Mouse (Mus musculus): ENCODE data around the gene Lce3b. TPM values are rescaled to one million over a fixed set of nuclear protein-coding genes. Genes with fewer than 3 reads are reported as not detected.

Gene Lce3b
- polyA plus RNA-seq (2012; ENCODE audit: insufficient read depth, insufficient read length, low replicate concordance, missing spikeins): not detected in 2 replicates

GRCm38 (mm10) chr3:92932679-92933078 lies at the start of gene Lce3b:
Gene Lce3b (plus strand): TSS chr3:92932979.
- Histone ChIP-seq H3K27ac (ENCODE audit: insufficient read depth, low read depth, low read length) (no peak within 1 kb of the TSS), H3K4me1 (ENCODE audit: control insufficient read depth, insufficient read depth, low read length) (no peaks in the 10 kb centered on the region), H3K4me3 (ENCODE audit: insufficient read depth, low read depth, low read length) (no peak within 1 kb of the TSS)
- WGBS: 75% methylated on average over 2 of the region's 2 CpGs
- no peak for TF ChIP-seq POLR2A (IDR thresholded peaks at IDR 0.05; ENCODE audit: insufficient read depth, low read depth, low read length)
- no peak for TF ChIP-seq CTCF (IDR thresholded peaks at IDR 0.05; ENCODE audit: insufficient read depth, low read depth, low read length)

- Histone ChIP-seq H3K4me3 (ENCODE audit: insufficient read depth, low read depth, low read length) (no peak overlapping the region), H3K27ac (ENCODE audit: insufficient read depth, low read depth, low read length) (no peak overlapping the region), H3K4me1 (ENCODE audit: control insufficient read depth, insufficient read depth, low read length) (no peaks in the 10 kb centered on the region)
- no peak for TF ChIP-seq CTCF (IDR thresholded peaks at IDR 0.05; ENCODE audit: insufficient read depth, low read depth, low read length)
- TF ChIP-seq POLR2A (IDR thresholded peaks at IDR 0.05; ENCODE audit: insufficient read depth, low read depth, low read length): no peak
- WGBS: 43% methylated on average over 3 of the region's 3 CpGs
Measured at GRCm38 (mm10) chr3:92894063-92894462, 38.7 kb upstream of the Lce3b start.

GRCm38 (mm10) chr3:92894489-92894888 lies 38.3 kb upstream of the Lce3b start:
- H3K4me1 ChIP-seq (ENCODE audit: control insufficient read depth, insufficient read depth, low read length): no peaks in the 10 kb centered on the region
- 75% methylated on average over 1 of the region's 1 CpGs for WGBS
- H3K4me3 ChIP-seq (ENCODE audit: insufficient read depth, low read depth, low read length): no peak overlapping the region
- TF ChIP-seq CTCF (IDR thresholded peaks at IDR 0.05; ENCODE audit: insufficient read depth, low read depth, low read length) (no peak), POLR2A (IDR thresholded peaks at IDR 0.05; ENCODE audit: insufficient read depth, low read depth, low read length) (no peak)
- no peak overlapping the region for H3K27ac ChIP-seq (ENCODE audit: insufficient read depth, low read depth, low read length)

- WGBS: 23% methylated on average over 3 of the region's 3 CpGs
- TF ChIP-seq CTCF (IDR thresholded peaks at IDR 0.05; ENCODE audit: insufficient read depth, low read depth, low read length): no peak
- TF ChIP-seq POLR2A (IDR thresholded peaks at IDR 0.05; ENCODE audit: insufficient read depth, low read depth, low read length): no peak
- Histone ChIP-seq H3K27ac (ENCODE audit: insufficient read depth, low read depth, low read length) (no peak overlapping the region), H3K4me3 (ENCODE audit: insufficient read depth, low read depth, low read length) (no peak overlapping the region), H3K4me1 (ENCODE audit: control insufficient read depth, insufficient read depth, low read length) (no peaks in the 10 kb centered on the region)
Measured at GRCm38 (mm10) chr3:92902992-92903391, 29.8 kb upstream of the Lce3b start.

GRCm38 (mm10) chr3:92903640-92904039 lies 29.1 kb upstream of the Lce3b start:
- H3K4me3 ChIP-seq (ENCODE audit: insufficient read depth, low read depth, low read length): no peak overlapping the region
- H3K4me1 ChIP-seq (ENCODE audit: control insufficient read depth, insufficient read depth, low read length): no peaks in the 10 kb centered on the region
- TF ChIP-seq POLR2A (IDR thresholded peaks at IDR 0.05; ENCODE audit: insufficient read depth, low read depth, low read length) (no peak), CTCF (IDR thresholded peaks at IDR 0.05; ENCODE audit: insufficient read depth, low read depth, low read length) (0 out of 2 replicates have a peak, but pooled peaks have one; percentile 21)
- H3K27ac ChIP-seq (ENCODE audit: insufficient read depth, low read depth, low read length): no peak overlapping the region
- 24% methylated on average over 4 of the region's 4 CpGs for WGBS

- Histone ChIP-seq H3K4me1 (ENCODE audit: control insufficient read depth, insufficient read depth, low read length) (no peaks in the 10 kb centered on the region), H3K27ac (ENCODE audit: insufficient read depth, low read depth, low read length) (no peak overlapping the region), H3K4me3 (ENCODE audit: insufficient read depth, low read depth, low read length) (no peak overlapping the region)
- TF ChIP-seq POLR2A (IDR thresholded peaks at IDR 0.05; ENCODE audit: insufficient read depth, low read depth, low read length) (no peak), CTCF (IDR thresholded peaks at IDR 0.05; ENCODE audit: insufficient read depth, low read depth, low read length) (no peak)
- WGBS: 53% methylated on average over 3 of the region's 3 CpGs
Measured at GRCm38 (mm10) chr3:92905182-92905581, 27.6 kb upstream of the Lce3b start.

GRCm38 (mm10) chr3:92907571-92907970 lies 25.2 kb upstream of the Lce3b start:
- 27% methylated on average over 4 of the region's 4 CpGs for WGBS
- no peak overlapping the region for H3K27ac ChIP-seq (ENCODE audit: insufficient read depth, low read depth, low read length)
- H3K4me1 ChIP-seq (ENCODE audit: control insufficient read depth, insufficient read depth, low read length): no peaks in the 10 kb centered on the region
- H3K4me3 ChIP-seq (ENCODE audit: insufficient read depth, low read depth, low read length): no peak overlapping the region
- TF ChIP-seq POLR2A (IDR thresholded peaks at IDR 0.05; ENCODE audit: insufficient read depth, low read depth, low read length): no peak
- TF ChIP-seq CTCF (IDR thresholded peaks at IDR 0.05; ENCODE audit: insufficient read depth, low read depth, low read length): no peak

GRCm38 (mm10) chr3:92920364-92920763 lies 12.4 kb upstream of the Lce3b start:
- H3K4me3 ChIP-seq (ENCODE audit: insufficient read depth, low read depth, low read length): no peak overlapping the region
- WGBS: 63% methylated on average over 4 of the region's 4 CpGs

GRCm38 (mm10) chr3:92926130-92926529 lies 6.6 kb upstream of the Lce3b start, which contains the start of gene Lce3a:
Gene Lce3a (minus strand): TSS chr3:92926230.
- TF ChIP-seq CTCF (IDR thresholded peaks at IDR 0.05; ENCODE audit: insufficient read depth, low read depth, low read length): no peak
- 82% methylated on average over 2 of the region's 2 CpGs for whole genome bisulfite sequencing
- no peak within 1 kb of the TSS for H3K4me3 ChIP-seq (ENCODE audit: insufficient read depth, low read depth, low read length)
- no peak within 1 kb of the TSS for H3K27ac ChIP-seq (ENCODE audit: insufficient read depth, low read depth, low read length)
- no peaks in the 10 kb centered on the region for H3K4me1 ChIP-seq (ENCODE audit: control insufficient read depth, insufficient read depth, low read length)

More at GRCm38 (mm10) chr3:92920364-92920763, 12.4 kb upstream of the Lce3b start:
- Histone ChIP-seq H3K27ac (ENCODE audit: insufficient read depth, low read depth, low read length) (no peak overlapping the region), H3K4me1 (ENCODE audit: control insufficient read depth, insufficient read depth, low read length) (no peaks in the 10 kb centered on the region)
- TF ChIP-seq POLR2A (IDR thresholded peaks at IDR 0.05; ENCODE audit: insufficient read depth, low read depth, low read length): no peak
- no peak for TF ChIP-seq CTCF (IDR thresholded peaks at IDR 0.05; ENCODE audit: insufficient read depth, low read depth, low read length)

- no peak within 1 kb of the TSS for H3K4me3 ChIP-seq (ENCODE audit: insufficient read depth, low read depth, low read length)
- WGBS: 74% methylated on average over 1 of the region's 1 CpGs
- no peak for TF ChIP-seq CTCF (IDR thresholded peaks at IDR 0.05; ENCODE audit: insufficient read depth, low read depth, low read length)
- TF ChIP-seq POLR2A (IDR thresholded peaks at IDR 0.05; ENCODE audit: insufficient read depth, low read depth, low read length): no peak
- H3K4me1 ChIP-seq (ENCODE audit: control insufficient read depth, insufficient read depth, low read length): no peaks in the 10 kb centered on the region
- H3K27ac ChIP-seq (ENCODE audit: insufficient read depth, low read depth, low read length): no peak within 1 kb of the TSS
Measured at GRCm38 (mm10) chr3:92944186-92944585, 11.4 kb downstream of the Lce3b start, which contains the start of gene Lce3c. Gene Lce3c (plus strand): TSS chr3:92944486.
